Mouse (Mus musculus) ovary, postnatal 14 days (tissue): ENCODE data around the gene Gtf2f2.
"Not testable (repeated sequence)": the region's sequence is repeated elsewhere in the genome, so short reads cannot be mapped to it uniquely, and the experiment has no call there.

ENCODE experiments used
- DNase-seq: peaks from one replicate; pipeline ENCODE4 v3.0.0; 2022; ENCODE audit warnings: low spot score

Gene Gtf2f2

DNA sequence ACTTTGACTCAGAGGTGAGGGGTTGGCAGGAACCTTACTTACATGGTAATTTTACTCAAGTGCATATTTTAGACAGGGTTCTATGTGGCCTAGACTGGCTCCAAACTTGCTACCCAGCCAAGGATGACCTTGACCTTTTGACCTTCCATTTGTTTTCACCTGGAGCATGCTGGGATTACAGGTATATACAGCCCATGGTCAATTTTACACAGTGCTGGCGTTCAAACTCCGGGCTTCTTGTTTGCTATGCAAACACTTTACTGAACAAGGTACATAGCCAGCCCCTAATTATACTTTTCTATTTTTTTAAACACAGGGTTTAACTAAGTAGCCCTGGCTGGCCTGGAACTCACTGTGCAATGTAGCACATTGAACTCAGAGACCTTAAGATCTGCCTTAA lies 98.0 kb downstream of the Gtf2f2 start:
- DNase-seq: no peak

DNA sequence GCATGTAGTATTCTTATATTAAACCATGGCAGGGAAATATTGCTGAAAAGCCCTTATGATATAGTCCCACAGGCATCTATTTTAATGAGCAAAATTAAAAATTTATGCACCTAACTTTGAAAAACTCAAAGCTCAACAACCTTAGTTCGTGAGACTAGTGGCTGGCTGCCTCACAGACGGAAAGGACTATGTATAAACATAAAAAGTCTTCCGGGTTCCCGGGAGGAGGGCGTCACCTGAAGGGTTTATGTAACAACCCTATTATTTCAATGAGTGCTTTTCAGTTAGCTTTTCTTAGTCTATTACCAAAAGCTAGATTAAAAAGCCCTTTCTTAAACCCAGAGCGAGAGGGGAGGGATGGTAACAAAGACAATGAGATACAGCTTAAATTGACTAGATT lies 98.7 kb downstream of the Gtf2f2 start:
- no peak for DNase-seq

DNA sequence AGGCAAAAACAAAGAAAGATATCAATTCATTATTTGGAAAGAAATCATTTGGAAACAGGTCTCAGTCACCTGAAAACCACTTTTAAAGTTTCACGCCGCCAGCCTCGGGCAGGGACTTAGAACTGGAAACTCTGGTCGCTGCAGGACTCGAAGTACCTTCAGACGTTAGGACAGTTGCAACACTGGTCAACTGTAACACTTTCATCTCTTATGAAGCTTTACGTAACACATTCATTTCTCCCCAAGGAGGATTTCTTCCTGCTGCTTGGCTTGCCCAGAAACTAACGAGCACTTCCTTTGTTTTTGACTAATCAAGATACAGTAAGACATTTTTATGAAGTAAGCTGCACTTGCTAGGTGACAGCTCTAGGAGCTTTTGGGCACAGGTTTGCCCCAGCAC lies 103.7 kb downstream of the Gtf2f2 start:
- no peak for DNase-seq

DNA sequence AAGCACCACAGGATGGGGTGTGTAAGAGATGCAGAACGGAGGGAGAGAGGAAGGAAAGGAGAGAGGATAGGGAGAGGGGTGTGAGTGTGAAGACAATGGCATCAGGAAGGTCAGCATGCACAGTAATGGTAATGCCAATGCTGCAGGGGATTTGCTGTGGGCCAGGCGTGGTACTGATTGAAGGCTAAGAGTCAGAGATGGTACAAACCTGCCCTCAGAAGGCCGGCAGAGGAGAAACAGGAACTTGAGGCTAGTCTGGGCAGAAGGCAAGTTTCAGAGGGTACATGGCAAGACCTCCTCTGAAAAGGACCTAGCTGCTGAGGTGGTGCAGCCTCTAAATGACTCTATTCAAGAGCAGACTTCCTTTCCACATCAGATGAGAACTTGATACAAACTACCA lies 105.7 kb downstream of the Gtf2f2 start:
- DNase-seq: no peak

DNA sequence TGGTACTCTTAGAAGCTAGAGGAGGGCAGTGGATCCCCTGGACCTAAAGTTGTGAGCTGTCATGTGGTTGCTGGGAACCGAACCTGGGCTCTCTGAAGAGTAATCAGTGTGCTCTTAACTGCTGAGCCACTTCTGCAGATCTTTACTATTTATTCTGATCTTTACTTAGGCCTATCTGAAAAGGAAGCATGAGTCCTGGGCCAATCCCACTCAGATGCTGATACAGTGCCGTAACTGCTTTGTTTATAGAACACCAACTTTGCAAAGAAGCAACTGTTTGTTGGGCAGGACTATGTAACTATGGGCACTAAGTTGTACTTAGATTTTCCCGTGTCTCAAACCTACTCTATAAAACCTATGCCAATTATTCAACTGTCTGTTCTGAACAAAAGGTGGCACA lies 107.5 kb downstream of the Gtf2f2 start:
- no peak for DNase-seq

DNA sequence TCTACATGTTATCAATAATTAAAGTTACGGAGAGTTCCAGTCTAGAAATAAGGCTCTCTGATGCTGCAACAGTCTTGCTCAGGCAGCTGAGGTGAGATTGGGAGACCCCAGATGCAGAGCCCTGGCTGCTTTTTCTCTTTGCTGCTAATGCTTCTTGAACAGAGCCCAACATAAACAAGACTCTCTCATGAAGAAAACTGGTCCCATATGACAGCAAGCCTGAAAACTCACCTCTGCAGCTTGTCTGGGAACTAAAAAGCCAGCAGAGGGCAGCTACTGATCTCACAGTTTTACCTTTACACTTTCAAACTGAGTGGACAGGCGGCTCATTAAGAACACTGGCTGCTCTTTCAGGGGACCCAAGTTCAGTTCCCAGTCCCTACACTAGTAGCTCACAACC lies 108.7 kb downstream of the Gtf2f2 start:
- no peak for DNase-seq

DNA sequence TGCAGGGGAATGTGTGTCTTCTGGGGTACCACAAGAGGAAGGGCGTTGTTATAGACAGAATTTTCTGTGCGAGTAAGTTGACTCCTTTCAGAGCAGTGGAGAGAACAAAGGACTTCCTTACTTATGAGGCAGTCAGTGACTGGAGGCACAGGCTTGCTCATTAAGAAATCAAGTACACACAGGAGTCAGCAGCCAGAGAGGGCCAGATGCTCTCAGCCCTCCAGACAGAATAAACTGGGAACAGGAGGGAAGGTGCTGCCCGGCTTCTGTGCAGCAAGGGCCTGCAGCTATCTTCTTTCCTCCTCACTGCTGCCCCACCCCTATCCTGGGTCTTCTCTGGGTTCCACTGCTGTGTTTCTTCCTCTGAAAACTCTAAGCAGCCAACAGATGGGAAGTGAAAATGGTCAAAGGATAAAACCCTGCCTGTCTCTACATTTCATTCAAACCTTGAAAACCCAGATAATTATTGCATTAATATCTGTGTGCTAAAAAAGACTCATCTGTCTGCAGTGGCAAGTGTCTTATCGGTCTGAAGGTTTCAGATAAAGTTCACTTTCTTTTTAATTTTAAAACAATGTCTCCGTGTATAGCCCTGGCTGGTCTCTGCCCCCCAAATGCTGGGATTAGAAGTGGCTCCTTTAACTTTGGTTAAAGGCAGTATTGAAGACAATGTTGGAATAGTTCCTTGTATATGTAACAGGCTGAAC lies 109.7 kb downstream of the Gtf2f2 start:
- no peak for DNase-seq

DNA sequence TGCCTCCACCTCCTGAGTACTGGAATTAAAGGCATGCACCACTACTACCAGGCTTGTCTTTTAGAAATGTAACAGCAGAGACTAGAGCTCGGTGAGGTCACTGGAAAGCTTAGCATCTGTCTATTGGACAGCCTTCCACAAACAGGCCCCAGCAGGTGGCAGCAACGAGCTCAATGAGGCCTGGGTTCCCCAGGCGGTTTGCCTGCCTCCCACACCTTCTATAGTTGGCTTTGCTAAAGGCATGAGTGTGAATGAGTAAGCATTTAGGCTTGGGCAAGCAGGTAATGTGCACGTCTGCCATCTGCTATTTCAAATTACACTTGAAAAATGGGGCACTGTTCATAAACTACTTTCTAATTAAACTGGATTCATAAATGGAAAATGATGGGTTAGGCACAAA lies 111.1 kb downstream of the Gtf2f2 start:
- peak; percentile 82 for DNase-seq

DNA sequence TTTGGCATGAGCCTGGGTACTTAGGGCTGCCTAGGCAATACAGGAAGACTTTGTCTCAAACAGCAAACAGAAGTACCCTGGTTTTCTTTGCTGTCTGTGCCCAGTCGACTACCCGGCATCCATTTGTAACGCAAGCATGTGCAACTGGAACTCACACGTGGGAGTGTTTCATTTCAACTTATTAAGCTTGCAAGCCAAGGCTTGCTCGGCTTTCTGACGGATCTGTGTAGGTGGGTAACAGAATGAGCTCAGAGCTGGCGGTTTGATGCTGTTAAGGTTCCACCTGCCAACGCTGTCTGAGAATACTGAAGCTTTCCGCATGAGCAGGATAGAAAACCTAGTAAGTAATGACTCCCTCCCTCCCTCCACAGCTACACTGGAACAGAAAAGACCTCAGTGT lies 118.5 kb downstream of the Gtf2f2 start:
- no peak for DNase-seq

DNA sequence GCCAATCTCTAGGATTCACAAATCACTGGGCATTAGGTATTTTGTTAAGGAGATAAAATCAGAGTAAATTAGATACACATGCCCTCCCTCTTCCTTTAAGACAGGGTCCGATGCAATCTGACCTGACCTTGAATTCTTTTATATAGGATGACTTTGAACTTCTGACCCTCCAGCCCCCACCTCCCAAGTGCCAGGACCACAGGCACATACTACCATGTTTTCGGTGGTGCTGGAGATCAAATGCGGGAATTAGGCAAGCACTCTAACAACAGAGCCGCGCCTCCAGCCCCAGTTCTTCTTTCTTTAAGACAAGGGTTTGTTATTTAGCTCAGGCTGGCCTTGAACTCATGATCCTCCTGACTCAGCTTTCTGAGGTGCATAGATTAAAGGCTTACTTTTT lies 126.8 kb downstream of the Gtf2f2 start:
- DNase-seq: no peak

DNA sequence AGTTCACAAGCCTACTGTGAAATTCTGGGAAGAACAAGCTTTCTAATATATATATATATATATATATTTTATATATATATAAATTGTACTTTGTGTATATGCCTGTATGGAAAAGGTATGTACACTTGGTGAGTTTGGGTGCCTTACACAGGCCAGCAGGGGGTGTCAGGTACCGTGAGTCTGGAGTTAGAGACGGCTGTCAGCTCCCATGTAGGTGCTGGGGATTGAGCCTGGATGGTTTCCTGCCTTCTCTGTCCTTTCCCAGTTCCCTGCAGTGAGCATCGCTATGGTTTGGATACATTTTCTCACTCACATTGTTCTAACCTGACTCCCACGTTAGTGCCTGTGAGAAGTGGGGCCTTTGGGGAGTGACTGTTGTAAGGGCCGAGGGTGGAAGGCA lies 127.3 kb downstream of the Gtf2f2 start:
- DNase-seq: no peak

DNA sequence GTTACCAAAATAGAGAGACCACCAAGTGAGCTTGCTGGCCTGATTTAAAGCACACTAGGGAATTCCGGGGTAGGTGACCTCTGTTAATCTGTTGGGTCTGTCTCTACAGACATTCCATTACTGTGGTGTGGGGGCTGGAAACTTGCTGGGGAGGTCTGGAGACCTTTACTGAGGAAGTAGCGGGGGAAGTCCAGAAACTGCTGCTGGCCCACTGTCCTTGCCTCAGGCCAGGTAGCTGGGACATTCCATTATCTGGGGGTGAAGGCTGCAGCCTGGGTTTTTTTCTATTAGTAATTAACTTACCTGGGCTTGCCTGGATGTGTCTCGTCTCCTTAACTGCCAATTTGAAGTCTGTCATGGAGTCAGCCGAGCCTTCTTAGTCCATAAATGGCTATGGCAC lies 128.8 kb downstream of the Gtf2f2 start:
- no peak for DNase-seq

DNA sequence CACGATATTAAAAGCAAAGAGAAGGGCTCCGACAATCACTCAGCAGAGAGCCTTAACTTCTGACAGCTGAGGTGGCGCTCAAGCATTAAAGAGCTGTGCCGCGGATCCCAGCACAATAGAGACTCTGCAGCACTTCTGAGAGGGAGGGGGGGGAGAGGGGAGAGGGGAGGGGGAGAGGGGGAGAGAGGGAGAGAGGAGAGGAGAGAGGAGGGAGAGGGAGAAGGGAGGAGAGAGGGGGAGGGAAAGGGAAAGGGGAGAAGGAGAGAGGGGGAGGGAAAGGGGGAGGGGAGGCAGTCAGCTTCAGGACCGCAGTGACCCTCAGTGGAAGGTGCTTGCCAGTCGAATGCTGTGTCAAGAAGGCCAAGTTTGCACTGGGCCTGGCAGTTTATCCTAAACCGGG lies 131.7 kb downstream of the Gtf2f2 start:
- no peak for DNase-seq

DNA sequence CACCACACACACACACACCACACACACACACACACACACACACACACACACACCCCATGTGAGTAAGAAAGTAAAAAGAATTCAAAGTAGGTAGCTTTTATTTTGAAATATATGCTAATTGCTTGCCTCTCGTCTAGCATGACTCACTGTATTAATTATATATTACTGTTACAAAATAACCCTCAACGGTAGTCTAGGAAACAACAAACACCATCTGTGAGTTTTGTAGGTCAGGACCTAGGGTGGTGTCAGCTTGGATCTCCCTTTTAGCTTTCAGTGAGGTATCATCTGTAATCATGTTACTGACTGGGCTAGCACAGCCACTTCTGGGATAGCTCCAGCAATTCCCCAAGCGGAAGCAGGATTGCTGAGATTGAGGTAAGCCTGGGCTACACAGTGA lies 133.4 kb downstream of the Gtf2f2 start:
- DNase-seq: no peak

DNA sequence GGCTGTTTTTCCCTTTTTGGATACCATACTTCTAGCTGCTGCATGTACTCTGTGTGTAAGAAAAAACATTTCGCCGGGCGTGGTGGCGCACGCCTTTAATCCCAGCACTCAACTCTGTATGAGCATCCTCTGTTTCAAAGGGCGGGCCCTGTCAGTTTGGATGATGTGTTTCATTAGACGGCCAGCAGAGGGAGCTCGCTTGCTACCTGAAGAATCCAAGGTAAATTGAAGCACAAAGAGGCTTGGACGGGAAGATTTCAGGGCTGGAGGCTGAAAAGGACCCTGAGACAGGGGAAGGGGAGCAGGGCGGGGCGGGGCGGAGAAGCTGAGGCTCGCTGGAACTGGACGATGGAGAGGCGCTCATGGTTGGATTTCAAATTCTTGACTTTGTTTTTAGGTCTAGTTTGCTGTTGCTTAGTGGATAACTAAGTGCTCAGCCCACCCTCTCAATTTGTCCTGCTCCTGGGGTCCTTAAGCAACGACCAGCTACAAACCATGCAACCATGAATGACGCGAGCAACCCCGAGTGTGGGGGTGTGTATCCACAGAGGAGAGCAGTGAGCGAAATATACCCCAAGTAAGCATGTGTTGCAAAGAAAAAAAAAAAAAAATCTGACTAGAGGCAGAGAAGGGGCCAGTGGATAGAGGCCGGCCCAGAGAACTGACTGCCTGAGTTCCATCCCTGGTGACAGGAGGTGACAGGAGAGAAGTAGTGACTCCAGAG lies 134.2 kb downstream of the Gtf2f2 start:
- DNase-seq: peak; percentile 75

DNA sequence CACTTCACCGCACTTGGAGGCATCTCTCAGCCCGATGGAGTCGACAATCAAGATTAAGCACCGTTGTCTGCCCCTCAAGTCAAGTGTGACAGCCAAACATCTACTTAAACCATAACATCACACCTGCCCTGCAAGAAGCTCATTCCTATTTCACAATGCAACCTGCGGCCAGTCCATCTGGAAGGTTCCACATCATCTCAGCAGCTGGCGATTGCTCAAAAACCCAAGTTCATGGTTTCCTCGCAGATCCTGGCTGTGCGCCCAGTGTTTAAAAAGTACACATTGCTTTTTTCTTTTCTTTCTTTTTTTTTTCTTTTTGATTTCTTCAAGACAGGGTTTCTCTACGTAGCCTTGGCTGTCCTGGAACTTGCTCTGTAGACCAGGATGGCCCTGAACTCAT lies 137.1 kb downstream of the Gtf2f2 start:
- DNase-seq: peak; percentile 33

DNA sequence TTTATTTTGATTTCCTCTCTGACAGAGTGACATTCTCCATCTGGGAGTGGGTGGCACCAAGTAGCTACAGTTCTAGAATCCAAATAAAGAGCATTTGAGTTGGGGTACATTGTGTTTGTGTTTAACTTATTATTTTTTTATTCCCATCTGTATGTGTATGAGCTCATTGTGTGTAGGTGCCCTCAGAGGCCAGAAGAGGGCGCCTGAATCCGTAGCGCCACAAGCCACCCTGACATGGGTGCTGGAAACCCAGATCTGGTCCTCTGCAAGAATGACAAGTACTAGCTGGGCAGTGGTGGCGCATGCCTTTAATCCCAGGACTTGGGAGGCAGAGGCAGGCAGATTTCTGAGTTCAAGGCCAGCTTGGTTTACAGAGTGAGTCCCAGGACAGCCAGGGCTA lies 138.9 kb downstream of the Gtf2f2 start:
- DNase-seq: no peak

DNA sequence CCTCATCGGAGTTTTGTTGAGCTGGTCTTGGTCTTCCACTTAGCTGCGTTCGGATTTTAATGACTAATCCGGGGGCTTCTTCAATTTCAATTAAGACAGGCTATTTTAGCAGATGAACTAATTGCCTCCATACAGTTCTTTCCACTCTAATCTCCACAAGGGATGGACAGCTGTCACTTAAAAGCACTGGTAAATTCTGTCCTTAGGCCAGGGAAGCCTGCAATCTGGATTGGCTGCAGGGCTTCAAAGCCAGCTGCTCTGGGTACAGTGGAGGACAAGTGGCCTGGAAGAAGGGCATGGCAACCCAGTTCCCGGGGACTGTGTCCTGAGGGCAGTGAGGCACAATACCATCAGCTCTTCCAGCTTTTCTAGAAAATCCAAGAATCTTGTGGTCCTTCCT lies 139.6 kb downstream of the Gtf2f2 start:
- DNase-seq: no peak

DNA sequence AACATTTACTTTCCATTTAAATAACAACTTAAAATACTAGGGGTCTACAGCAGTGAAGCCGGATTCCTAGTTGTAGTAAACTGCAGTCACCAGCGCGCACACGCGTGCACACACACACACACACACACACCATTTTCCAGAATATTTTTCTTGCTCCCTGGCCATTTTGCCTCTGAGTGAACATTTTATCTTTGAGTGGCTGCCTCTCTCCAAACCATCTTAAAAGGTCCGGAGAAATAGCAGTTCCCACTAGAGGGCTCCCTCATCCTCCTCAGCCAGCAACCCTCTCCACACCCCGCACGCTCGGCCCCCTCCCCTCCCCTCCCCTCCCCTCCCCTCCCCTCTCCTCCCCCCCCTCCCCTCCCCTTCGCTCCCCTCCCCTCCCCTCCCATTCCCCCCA lies 140.0 kb downstream of the Gtf2f2 start:
- DNase-seq: no peak

DNA sequence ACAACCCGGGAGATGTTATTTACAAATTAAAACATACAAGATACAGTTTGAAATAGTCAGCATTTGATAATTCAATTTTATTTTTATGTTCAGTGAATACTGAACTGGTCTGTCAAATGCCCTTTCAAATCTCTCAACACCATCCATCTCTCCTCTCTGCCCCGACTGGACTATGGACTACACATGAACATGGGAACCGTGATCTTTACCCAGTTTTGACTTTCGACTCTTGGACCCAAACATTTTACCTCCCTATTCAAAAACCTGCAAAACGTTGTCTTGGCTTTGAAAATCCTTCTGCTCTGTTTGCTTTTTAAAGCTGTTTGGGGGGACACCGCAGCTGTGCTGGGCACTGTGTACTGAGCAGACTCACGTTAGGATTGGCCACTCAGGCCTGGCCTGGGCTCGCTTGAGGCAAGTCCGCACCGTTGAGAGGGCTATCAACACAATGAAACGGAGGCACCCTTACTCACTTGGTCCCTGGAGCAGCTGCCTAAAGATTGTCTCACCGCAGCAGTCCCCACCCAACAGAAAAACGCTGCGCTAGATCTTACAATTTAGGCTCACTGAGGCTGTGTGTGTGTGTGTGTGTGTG lies 140.8 kb downstream of the Gtf2f2 start:
- DNase-seq: no peak

DNA sequence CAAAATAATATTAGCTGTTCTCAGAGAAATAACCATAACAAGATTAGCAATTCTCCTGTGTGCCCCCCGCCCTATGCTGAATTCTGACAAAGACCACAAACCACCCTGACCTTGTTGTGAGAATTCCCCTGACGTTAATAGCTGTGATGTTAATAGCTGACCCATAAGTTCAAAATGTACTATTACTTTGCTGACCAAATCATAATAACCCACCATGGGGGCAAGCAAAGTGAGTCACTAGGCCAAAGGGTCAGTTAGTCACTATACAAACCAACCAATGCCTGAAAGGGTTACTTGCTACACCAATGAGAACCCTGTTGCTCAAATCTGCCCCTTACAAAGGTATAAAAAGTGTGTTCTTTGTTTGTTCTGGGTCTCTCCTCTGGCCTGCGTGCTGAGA lies 142.6 kb downstream of the Gtf2f2 start:
- not testable (repeated sequence) for DNase-seq

DNA sequence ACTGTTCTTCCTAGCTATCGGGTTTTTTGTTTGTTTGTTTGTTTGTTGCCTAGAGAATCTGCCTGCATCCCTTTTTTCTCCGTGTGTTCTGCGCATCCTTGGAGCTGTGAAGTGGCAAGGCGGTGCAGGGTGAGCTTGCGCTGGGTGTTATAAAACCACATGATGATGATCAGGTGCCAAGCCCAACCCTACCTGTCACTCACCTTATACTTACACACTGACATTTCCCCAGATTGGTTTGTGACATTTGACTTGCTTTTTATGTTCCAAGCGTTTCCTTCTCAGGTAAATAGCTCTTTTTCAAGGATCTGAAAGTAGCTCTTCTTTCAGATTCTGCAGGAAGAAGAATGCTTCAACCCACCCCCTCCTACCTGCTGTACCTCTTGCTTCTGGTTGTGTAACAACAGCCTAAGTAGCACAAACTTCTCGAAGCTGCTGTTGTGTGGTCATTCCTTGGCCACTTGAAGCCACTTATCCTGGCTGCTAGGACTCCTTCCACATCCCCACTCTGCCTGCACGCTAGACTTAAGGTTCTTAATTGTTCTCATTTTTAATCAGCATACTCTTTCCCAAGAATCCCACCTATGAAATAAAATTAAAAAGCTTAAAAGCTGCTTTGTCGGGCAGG lies 143.8 kb downstream of the Gtf2f2 start:
- no peak for DNase-seq
